Mouse (Mus musculus) layer of hippocampus, postnatal 36 days (tissue): ENCODE data around the gene Lat. TPM values are rescaled to one million over a fixed set of nuclear protein-coding genes. Genes with fewer than 3 reads are reported as not detected.
"Not testable (repeated sequence)": the region's sequence is repeated elsewhere in the genome, so short reads cannot be mapped to it uniquely, and the experiment has no call there.

Source experiments
- DNase-seq, 2 experiments: peaks; one replicate each; pipeline ENCODE4 v3.0.0; 2022
- total RNA-seq, 2 experiments: library from RNA; stranded (reverse); gene quantifications; 2 replicates each; pipeline ENCODE4 v1.2.3; 2021

Gene Lat
- total RNA-seq: 1 to 10 TPM; 1.5 to 1.6 TPM

DNA sequence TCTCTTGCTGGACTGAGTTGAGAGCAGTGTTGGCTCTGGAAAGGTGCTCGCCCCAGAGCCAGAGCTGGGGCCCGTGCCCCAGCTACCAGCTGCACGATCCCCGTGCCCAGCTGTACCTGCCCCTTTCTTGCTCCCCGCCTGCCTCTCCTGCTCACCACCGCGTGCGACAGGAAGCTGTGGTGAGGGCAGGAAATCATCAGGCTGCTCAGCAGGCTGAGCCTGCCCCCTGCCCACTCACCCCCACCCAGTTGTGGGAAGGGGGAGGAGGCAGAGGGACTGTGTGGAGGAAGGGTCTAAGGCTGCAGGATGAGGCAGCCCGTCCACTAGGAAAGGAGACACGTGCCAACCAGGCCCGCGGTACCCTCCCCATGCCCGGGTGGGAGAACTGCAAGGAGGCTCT lies at the start of gene Lat:
TSS of gene Lat (minus strand) at position 178 of the 400 bp plus-strand sequence.
- DNase-seq: no peak

DNA sequence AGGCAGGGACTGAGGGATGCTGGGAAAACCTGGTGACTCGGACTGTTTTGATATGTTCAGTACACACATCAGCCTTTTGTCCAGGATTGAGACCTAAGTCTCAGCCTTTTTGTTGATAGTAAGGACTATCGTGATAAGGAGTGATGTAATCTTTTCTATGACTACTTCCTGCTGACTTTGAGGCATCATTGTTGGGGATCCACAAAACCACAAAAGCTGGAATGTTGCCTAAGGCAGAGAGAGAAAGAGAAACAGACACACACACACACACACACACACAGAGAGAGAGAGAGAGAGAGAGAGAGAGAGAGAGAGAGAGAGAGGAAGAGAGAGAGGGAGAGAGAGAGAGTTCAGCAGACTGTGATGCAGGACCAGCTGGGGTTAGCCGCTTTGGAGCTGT lies 49.1 kb upstream of the Lat start:
- no peak for DNase-seq

DNA sequence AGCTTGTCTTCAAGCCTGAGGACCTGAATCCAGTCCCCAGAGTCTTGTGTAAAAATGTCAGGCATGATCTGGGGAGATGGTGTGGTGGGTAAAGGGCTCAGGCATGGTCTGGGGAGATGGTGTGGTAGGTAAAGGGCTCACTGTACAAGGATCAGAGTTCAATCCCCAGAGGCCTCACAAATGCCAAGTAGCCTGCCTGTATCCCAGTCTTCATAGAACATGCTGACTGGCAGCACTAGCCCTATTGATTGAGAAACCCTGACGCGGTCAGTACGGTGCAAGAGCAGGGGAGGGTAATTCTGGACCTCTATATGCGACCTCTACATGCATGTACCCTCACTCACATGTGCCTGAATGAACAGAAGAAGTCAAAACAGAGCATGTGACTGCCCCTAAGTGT lies 48.2 kb upstream of the Lat start:
- DNase-seq: no peak

DNA sequence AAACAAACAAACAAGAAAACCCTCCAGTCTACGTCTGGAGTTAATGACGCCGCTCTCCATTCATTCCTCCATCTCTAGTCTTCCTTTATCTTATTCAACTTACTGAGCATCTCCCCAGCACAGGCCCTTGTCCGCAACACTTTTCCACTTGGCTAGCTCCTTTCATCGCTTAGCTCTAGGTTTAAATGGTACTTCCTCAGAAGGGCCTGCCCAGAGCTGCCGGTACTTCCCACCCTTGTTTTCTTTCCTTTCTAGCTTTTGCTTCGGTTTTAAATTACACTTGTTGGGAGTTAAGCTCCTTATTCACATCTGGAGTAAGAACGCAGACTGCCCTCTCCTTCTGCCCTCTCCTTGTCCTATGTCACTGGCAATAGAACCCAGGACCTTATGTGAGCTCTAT lies 47.7 kb upstream of the Lat start:
- no peak for DNase-seq

DNA sequence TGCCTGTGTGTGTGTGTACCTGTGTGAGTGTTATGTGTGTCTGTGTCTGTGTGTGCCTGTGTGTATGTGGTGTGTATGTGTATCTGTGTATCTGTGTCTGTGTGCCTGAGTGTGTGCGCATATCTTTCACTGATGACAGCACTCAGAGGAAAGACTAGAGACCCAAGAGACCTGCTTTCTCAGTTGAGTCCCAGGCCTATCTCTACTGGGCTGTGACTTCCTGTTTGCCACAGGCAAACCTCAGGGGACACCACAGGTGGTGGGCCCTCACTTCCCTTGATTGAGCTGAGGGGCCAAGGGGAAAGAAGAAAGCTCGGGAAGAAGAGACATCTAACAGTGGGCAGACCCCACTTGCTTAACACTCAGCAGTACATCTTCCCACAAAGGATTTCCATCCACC lies 47.2 kb upstream of the Lat start:
- DNase-seq: no peak

DNA sequence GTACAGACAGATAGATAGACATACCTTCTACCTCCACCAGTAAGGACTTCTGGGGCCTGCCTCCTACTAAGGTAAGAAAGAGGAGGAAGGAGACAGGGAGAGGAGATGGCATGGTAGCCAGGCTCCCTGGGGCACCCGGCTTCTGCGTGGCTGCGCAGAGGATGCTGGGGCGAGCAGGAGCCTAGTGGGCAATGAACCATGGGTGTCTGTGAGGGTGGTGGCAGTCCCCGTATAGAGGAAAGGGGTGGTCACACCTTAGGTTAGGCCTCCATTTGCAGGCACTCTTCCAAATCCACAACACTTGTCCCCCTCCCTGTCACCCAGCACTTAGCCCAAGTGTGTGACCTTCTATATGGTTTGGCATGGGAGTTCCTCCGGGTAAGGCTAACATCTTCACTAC lies 45.4 kb upstream of the Lat start, which contains the start of gene Cd19:
TSS of gene Cd19 (minus strand) at position 165 of the 400 bp plus-strand sequence.
- no peak for DNase-seq

DNA sequence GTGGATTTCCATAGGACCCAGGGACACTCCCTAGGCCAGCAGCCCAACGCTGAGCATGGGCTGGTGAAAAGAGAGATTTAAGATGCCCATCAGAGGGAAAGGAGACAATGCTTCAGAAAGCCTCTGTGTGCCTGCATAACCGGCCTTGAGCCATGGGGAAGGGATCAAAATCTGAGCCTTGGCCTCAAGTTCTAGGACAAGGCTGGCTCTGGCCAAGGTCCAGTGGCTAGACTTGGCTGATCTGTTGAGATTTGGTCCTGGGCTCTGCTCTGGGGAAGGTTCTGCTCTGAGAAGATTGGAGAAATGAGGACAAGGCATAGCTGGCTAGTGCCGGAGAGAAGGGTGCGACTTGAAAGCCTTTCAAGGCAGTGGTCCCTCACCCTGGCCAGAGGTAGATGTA lies 41.7 kb upstream of the Lat start:
- no peak for DNase-seq

DNA sequence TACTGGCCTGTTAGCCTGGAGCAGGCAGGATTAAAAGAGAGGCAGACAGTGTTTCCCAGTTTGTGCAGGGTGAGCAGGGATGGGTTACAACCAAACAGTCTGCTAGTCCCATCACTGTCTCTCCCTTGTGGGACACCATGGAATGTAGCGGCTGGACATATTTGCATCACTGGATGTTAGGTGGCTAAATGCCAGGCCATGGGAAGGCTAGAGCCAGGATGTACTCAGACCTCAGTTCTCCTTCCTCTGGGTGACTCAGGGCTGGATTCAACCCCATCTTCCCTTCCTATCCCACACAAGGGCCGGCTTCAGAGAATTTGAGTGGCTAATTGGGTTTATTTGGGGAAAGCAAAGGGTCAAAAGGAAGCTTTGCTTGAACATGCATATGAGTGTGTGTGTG lies 39.3 kb upstream of the Lat start:
- DNase-seq: no peak

DNA sequence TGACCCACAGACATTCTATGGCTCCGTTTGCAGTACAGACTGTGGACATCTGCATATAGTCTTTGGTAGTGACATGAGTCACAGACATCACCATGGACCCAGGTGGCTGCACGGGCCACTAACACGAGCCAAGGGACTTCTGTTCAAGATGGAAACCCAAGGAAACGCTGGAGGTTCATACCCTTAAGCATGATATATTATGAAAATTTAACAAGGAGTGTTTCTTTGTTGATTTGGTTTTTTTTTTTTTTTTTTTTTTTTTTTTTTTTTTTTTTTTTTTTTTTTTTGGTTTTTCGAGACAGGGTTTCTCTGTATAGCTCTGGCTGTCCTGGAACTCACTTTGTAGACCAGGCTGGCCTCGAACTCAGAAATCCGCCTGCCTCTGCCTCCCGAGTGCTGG lies 33.1 kb upstream of the Lat start:
- not testable (repeated sequence) for DNase-seq

DNA sequence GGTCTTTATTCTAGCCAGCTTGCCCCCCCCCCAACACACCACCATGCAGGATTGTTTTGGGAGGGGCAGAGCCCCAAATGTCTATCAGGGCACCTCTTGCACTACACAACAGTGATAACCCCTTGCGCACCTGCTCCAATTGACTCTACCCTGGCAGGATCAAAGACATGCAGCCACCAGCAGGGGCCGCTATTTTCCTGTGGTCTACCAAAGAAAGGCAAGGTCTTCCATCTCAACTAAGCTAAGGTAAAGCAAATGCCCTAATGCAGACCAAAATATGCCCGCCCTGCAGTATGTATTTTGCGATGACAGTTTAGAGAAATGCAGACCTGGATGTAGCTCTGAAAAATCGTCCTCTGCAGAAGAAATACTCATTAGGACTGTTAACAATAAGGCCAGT lies 30.2 kb upstream of the Lat start:
- DNase-seq: peak; percentile 64 to 73

DNA sequence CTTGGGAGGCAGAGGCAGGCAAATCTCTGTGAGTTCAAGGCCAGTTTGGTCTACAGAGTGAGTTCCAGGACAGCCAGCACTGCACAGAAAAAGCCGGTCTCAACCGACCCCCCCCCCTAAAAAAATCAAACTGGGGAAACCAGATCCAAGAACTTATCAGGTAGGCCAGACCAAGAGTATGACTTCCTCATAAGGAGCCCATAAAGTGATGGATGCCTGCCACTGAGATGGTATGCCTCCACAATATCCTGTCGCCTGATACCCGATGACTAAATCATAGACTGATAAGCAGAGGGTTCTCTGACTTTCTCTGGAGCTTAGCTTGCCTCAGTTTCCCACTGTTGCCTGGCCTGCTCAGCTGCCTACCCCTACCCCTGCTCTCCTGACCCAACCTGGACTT lies 28.5 kb upstream of the Lat start:
- no peak for DNase-seq

DNA sequence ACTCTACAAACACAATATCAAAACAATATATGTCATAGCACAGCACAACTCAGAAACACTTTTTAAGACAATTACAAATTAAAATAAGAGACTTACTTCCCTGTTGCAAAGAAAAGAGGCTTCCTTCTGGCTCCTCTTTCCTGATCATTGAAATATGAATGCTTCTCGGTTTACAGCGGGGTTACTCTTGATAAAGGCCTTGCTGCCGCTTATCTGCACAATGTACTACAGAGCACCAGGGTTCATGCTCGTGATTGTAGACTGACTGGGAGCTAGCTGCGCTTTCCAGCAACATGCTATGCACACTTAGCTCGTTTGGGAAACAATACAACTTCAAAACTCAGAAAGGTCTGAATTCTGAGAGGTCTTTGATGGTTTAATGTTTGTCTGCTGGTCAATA lies 27.9 kb upstream of the Lat start:
- no peak for DNase-seq

DNA sequence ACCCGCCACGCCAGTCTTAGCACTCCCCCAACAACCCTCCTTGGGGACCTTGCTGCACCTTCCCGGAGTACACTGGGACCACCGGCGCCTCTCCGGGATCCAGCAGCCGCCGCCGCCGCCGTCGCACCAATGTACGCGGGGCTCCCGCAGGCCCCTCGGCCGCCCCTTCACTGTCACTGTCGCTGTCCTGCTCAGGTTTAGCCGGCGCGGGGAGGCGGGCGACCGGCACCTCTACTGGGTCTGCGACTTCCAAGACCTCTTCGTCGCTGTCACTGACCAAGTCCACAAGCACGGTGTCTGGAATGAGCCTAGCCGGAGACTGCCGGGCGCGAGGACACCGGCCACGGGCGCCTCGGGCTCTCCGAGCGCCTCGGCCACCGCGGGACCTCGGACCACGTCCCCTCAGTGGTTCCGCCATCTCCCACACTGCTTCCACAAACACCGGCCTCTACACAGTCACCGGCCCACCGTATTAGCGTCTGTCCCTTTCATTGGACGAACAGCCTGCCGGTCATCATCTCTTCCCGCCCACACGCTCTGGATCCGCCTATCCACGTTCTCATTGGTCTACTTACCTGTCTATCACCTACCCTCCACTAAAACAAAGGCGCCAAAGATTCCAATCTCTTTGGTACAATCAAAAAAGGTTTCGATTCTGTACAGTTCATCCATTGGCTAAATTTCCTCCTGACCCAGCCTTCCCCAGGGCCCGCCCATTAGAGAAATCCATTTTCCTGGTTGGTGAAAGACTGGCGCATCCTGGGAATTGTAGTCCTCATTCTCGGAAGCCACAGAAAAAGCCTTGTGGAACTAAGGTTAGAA lies 27.1 kb upstream of the Lat start, which contains the start of gene Nfatc2ip:
TSS of gene Nfatc2ip (minus strand) at position 440 of the 822 bp plus-strand sequence.
- peak; percentile 96 to 98 for DNase-seq

DNA sequence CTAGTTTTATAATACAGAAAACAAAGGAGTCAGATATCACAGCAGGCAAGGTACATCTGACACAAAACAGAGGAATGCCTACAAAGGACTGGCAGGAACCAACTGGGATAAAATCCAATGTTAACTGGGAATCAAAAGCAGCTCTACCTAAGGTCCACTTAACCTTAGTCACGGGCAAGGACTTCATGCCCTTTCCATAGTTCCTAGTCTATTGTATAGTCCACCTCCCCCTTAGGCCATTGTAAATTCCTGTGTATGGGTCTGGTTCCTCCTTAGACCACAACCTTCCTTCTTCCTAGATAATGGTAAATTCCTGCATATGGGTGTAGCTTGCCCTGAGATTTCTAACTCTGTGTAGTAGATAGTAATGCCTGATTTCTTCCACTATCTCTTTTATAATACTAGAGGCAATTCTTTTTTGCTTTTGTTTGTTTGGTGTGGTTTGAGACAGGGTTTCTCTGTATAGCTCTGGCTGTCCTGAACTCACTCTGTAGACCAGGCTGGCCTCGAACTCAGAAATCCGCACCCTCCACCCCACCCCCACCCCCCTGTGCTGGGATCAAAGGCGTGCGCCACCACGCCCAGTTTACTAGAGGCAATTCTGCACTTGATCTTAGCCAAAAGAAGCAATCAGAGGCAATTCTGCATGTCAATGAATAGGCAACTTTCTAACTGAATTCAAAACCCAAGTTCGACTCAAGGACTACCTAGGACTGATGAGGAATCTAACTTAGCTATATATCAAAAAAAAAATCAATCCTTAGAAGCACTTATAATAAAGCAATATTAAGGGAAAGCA lies 22.9 kb upstream of the Lat start:
- DNase-seq: not testable (repeated sequence)

DNA sequence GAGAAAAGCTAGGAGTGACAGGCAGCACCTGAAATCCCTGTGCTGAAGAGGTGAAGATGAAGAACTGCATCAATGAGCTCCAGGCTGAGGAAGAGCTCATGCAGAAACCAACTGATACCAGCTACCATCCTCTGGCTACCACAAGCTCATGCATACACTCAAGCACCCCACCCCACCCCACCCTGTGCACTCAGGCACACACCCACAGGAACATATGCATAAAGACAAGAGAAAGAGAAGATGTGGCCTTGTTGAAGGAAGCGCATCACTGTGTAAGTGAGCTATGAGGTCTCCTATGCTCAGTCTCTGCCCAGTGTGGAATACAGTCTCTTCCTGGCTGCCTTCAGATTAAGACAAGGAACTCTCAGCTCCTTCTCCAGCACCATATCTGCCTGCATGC lies 18.8 kb upstream of the Lat start:
- DNase-seq: no peak

DNA sequence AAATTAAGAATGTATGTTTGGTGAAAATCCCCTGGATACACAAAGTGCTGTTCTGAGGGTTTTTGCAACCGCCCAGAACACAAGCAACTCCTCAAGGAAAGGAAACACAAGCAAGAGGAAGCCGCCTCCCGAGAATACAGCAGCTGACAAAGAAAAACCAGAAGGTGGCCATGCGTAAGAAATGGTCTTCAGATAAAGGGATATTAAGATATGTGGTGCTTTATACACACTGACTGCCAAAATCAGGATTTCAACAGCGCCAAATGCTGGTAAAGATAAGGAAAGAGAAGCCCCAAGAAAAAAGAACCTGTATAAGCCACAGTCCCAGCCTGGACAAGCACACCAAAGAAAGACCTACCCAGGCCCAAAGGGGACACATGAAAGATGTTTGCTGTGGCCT lies 14.2 kb upstream of the Lat start:
- no peak for DNase-seq

DNA sequence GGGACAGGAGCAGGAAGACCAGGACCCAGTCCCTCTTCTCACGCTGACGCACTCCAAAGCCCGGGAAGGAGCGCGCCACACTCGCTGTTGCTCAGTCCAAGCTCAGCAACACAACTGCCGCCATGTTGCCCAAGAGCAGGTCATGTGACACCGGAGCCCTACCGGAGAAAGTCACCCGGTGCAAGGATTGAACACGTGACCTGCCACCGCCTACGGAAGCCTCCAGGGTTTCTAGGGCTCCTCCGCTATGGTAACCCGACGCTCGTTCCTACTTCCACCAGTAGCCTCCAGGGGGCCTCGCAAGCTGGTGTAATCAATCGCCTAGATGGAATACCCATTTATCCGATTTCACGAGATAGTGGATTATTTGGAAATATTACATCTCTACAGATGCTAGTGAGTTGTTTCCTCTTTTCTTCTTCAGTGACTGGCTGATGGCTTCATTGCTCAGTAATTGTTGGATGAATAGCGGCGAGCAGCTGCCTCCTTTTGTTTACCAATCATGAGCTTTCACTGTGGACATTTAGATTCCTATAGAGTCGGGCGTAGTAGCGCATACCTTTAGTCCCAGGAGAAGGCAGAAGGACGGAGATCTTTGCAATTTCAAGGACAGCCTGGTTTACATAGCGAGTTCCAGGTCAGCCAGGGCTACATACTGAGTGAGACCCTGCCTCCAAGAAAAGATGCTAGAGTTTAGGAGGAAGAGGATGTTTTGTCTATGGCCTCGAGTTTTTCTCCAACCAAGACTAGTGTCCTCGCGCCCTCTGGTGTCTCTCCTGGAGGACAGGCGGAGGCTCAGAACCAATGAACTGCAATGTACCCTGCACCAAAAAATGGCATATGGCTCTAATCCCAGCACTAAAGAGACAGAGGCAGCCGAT lies 8.1 kb upstream of the Lat start, which contains the start of gene Spns1:
TSS of gene Spns1 (minus strand) at position 173 of the 881 bp plus-strand sequence.
- DNase-seq: peak; percentile 97

DNA sequence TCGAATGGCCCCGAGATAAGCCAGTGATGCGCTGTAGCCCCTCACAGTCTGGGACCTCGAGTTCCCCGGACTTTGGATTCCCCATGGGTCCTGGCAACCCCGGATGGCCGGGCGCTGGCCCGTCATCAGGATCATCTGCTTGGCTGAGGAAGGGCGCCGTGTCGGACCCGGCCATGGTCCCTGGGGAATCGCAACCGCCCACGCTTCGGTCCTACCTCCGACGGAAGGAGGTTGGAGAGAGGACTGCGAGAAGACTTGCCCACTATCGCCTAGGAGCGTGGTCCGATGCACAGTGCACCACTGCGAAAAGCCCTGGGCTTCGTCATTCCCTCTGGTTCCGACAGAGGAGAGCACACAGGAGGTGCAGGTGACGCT lies 7.5 kb upstream of the Lat start:
- DNase-seq: no peak

DNA sequence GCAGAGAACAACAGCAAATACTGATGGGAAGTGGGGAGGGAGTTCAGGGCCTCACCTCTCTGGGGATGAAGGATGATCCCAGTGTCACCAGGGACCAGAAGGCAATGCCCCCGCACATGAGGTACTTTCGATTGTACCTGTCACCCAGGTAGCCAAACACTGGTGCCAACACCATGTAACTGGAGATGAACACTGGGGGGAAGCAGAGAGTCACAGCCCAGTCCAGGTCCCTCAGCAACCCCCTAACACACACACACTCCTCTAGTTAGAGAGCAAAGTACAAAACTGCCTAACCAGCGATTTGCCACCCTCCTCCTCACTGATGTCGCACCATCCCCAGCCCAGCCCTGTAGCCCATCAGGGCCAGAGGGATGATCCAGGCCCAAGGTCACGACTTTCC lies 5.6 kb upstream of the Lat start:
- DNase-seq: no peak

DNA sequence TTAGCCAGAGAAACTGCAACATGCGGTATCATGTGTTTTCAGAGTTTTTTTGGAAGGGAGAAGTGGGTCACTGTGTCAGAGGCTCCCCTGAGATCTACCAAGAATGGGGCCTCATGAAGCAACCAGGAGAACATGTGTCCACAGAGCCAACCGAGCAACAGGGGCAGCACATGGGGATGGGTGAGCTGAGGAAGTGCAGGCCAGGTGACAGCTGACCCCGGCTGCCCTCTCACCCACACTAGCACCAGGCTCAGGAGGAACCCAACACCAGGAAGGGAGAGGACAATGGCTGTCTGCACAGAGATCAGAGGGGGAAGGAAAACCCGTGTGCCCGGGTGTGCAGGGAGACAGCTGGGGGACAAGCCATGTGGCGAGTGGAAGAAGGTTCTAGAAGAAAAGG lies 5.2 kb upstream of the Lat start:
- DNase-seq: no peak

DNA sequence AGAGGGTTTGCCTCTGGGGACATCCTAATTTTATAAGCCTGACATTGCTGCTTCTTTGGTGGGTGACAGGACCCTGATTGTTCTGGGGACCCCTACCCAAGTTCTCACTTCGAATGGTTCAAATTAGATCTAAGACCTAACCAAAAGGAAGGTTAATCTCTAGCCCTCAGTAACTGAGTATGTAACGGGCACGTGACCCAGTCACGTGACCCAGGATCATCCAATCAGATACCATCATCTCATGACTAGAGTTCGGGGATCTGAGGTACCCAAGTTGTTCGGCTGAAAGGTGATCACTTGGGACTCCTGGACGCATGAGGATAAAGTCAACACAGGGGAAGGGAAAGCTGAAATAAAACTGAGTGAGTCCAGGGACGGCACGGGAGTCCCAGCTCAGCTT lies 3.6 kb upstream of the Lat start:
- DNase-seq: no peak

DNA sequence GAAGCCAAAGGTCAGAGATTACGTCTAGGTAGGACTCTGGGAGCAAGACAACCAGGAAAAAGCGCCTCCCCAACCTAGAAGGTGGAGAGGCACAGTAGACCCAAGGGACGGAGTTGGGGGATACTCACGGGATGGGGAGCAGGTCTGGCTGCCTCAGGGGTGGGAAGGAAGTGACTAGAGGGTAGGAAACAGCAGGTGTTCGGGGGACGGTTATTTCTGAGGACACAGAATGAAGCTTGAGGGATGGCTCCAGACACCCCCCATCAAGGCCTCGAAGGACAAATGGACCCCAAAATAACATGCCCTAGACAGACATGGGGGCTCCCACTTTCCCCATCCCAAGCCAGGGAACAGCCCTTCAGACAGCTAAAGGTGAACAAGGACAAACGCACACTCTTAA lies 1.0 kb downstream of the Lat start:
- no peak for DNase-seq

DNA sequence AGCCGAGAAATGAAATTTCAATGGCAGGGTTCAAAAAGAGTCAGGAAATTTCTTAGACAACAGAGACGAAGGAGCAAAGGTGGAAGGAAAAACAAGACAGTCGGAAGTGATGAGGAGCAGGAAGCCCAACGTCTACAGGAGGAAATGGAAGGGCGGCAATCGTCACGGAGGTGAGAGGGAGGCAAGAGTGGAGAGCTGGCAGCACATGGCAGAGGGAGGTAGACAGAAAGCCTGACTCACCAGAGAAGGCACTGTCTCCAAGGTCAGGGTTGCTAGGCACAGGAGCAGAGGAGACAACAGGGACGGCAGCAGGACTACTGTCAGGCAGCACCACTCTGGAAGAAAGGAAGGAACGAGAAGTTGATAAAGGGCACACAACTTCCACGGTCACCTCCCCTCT lies 1.7 kb downstream of the Lat start:
- DNase-seq: no peak
